Mouse (Mus musculus): ENCODE measurements around the gene Spink4. TPM values are rescaled to one million over a fixed set of nuclear protein-coding genes. Genes with fewer than 3 reads are reported as not detected.

Gene Spink4
- total and polyA plus RNA-seq, 2 experiments from 2014 or later, result not detected

GRCm38 (mm10) chr4:40970842-40971701 lies 51.2 kb downstream of the Spink4 start, which contains the start of gene Nfx1:
TSS of gene Nfx1 (plus strand) at chr4:40970906.
- WGBS, result under 1% methylated on average over 66 of the region's 85 CpGs

DNA sequence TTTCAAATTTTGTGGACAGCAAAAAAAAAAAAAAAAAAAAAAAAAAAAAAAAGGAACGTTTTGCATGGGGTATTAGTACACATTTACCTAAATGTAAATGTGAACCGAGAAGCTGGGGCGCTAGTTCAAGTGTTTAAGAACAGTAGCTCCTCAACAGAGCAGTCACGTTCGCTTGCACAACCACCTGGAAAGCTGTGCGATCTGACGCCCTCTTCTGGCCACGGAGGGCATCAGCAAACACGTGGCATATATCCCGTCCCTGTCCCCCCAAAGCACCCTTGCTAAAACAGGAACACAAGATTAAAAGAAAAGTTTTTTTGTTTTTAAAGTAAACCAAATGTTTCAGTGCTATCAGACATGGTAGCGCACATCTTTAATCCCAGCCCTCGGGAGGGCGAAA lies 51.9 kb downstream of the Spink4 start:
- TF ChIP-seq CTCF (IDR thresholded peaks at IDR 0.05), result peak; percentile 76
- no peak overlapping the region for H3K27ac ChIP-seq (ENCODE audit: low read depth, low read length)
- WGBS, result 29% methylated on average over 13 of the region's 13 CpGs

More at GRCm38 (mm10) chr4:40970842-40971701, 51.2 kb downstream of the Spink4 start, which contains the start of gene Nfx1:
- Histone ChIP-seq H3K4me3 (ENCODE audit: low read depth, low read length) (peak within 1 kb of the TSS; percentile 73), H3K4me1 (ENCODE audit: insufficient read depth, low read length) (peaks cover 9% of the 10 kb centered on the region; the same call in 1 of the 2 replicates), H3K27ac (ENCODE audit: low read depth, low read length) (peak within 1 kb of the TSS; percentile 87), H3K9ac (replicated peaks; ENCODE audit: low read length, poor library complexity, severe bottlenecking) (peak within 1 kb of the TSS; percentile 80), H3K9me3 (ENCODE audit: low read length) (no peaks in the 10 kb centered on the region), H3K4me2 (ENCODE audit: low read depth, low read length, poor library complexity, severe bottlenecking) (peak within 1 kb of the TSS; percentile 75), H3K27me3 (ENCODE audit: insufficient read depth, low read length) (no peaks in the 10 kb centered on the region), H3K36me3 (ENCODE audit: insufficient read depth, low read length) (peaks cover 14% of the 10 kb centered on the region)
- DNase-seq (ENCODE audit: low spot score) (peak; percentile 98), ATAC-seq (ENCODE audit: low FRiP score) (peak; percentile 96)
- TF ChIP-seq CTCF (IDR thresholded peaks at IDR 0.05), result no peak

DNA sequence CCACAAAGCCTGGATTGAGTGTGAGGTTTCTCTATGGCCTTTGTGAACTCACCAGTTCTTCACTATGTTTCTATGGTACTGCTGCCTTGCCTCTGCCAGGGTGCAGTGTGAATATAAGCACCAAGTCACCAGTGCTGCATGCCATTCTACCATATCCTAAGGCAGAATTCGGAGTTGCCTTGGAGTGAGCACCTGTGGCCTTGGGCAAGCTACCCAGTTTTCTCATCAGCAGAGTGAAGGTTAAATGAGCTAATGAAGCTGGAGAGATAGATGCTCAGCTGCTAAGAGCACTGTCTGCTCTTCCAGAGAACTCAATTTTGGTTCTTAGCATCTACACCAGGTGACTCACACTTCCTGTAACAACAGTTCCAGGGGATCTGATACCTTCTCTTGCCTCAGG lies 54.2 kb downstream of the Spink4 start:
- no peak overlapping the region for H3K4me3 ChIP-seq (ENCODE audit: low read depth, low read length)
- H3K27ac ChIP-seq (ENCODE audit: low read depth, low read length), result no peak overlapping the region
- peaks cover 9% of the 10 kb centered on the region; the same call in 1 of the 2 replicates for H3K4me1 ChIP-seq (ENCODE audit: insufficient read depth, low read length)
- no peaks in the 10 kb centered on the region for H3K9me3 ChIP-seq (ENCODE audit: low read length)
- TF ChIP-seq CTCF (IDR thresholded peaks at IDR 0.05), result no peak
- no peak overlapping the region for H3K4me2 ChIP-seq (ENCODE audit: low read depth, low read length, poor library complexity, severe bottlenecking)
- H3K27me3 ChIP-seq (ENCODE audit: insufficient read depth, low read length), result no peaks in the 10 kb centered on the region
- H3K9ac ChIP-seq (replicated peaks; ENCODE audit: low read length, poor library complexity, severe bottlenecking), result no peak overlapping the region
- WGBS, result 97% methylated on average over 1 of the region's 1 CpGs
- ATAC-seq (ENCODE audit: low FRiP score) (no peak), DNase-seq (ENCODE audit: low spot score) (no peak)
- peaks cover 24% of the 10 kb centered on the region for H3K36me3 ChIP-seq (ENCODE audit: insufficient read depth, low read length)

More for the DNA sequence above, 51.9 kb downstream of the Spink4 start:
- H3K4me3 ChIP-seq (ENCODE audit: low read depth, low read length), result peak overlapping the region; percentile 73
- 0 out of 2 replicates have a peak overlapping the region, but pooled peaks have one; percentile 80 for H3K9ac ChIP-seq (replicated peaks; ENCODE audit: low read length, poor library complexity, severe bottlenecking)
- H3K36me3 ChIP-seq (ENCODE audit: insufficient read depth, low read length), result peaks cover 15% of the 10 kb centered on the region
- H3K27me3 ChIP-seq (ENCODE audit: insufficient read depth, low read length), result no peaks in the 10 kb centered on the region
- ATAC-seq (ENCODE audit: low FRiP score) (no peak), DNase-seq (ENCODE audit: low spot score) (peak; percentile 50)
- H3K4me1 ChIP-seq (ENCODE audit: insufficient read depth, low read length), result peaks cover 9% of the 10 kb centered on the region; the same call in 1 of the 2 replicates
- H3K4me2 ChIP-seq (ENCODE audit: low read depth, low read length, poor library complexity, severe bottlenecking), result peak overlapping the region; percentile 75
- H3K9me3 ChIP-seq (ENCODE audit: low read length), result no peaks in the 10 kb centered on the region

GRCm38 (mm10) chr4:40975678-40976077 lies 55.8 kb downstream of the Spink4 start:
- no peak overlapping the region for H3K4me2 ChIP-seq (ENCODE audit: low read depth, low read length, poor library complexity, severe bottlenecking)
- no peak overlapping the region for H3K9ac ChIP-seq (replicated peaks; ENCODE audit: low read length, poor library complexity, severe bottlenecking)
- H3K36me3 ChIP-seq (ENCODE audit: insufficient read depth, low read length), result peaks cover 35% of the 10 kb centered on the region
- H3K27ac ChIP-seq (ENCODE audit: low read depth, low read length), result no peak overlapping the region
- DNase-seq (ENCODE audit: low spot score), result no peak
- H3K4me1 ChIP-seq (ENCODE audit: insufficient read depth, low read length), result peaks cover 9% of the 10 kb centered on the region; the same call in 1 of the 2 replicates
- 93% methylated on average over 3 of the region's 3 CpGs for WGBS
- H3K4me3 ChIP-seq (ENCODE audit: low read depth, low read length), result no peak overlapping the region
- ATAC-seq (ENCODE audit: low FRiP score), result no peak
- TF ChIP-seq CTCF (IDR thresholded peaks at IDR 0.05), result no peak
- no peaks in the 10 kb centered on the region for H3K9me3 ChIP-seq (ENCODE audit: low read length)
- no peaks in the 10 kb centered on the region for H3K27me3 ChIP-seq (ENCODE audit: insufficient read depth, low read length)

GRCm38 (mm10) chr4:40976651-40977050 lies 56.8 kb downstream of the Spink4 start:
- TF ChIP-seq CTCF (IDR thresholded peaks at IDR 0.05), result no peak
- ATAC-seq (ENCODE audit: low FRiP score), result no peak
- H3K27ac ChIP-seq (ENCODE audit: low read depth, low read length), result no peak overlapping the region
- H3K9me3 ChIP-seq (ENCODE audit: low read length), result no peaks in the 10 kb centered on the region
- peaks cover 9% of the 10 kb centered on the region; the same call in 1 of the 2 replicates for H3K4me1 ChIP-seq (ENCODE audit: insufficient read depth, low read length)
- H3K27me3 ChIP-seq (ENCODE audit: insufficient read depth, low read length), result no peaks in the 10 kb centered on the region
- no peak overlapping the region for H3K4me3 ChIP-seq (ENCODE audit: low read depth, low read length)
- H3K9ac ChIP-seq (replicated peaks; ENCODE audit: low read length, poor library complexity, severe bottlenecking), result no peak overlapping the region
- H3K36me3 ChIP-seq (ENCODE audit: insufficient read depth, low read length), result peaks cover 35% of the 10 kb centered on the region
- 96% methylated on average over 10 of the region's 10 CpGs for WGBS
- DNase-seq (ENCODE audit: low spot score), result no peak
- H3K4me2 ChIP-seq (ENCODE audit: low read depth, low read length, poor library complexity, severe bottlenecking), result no peak overlapping the region

GRCm38 (mm10) chr4:40979430-40979829 lies 59.6 kb downstream of the Spink4 start:
- 98% methylated on average over 1 of the region's 1 CpGs for WGBS
- ATAC-seq (ENCODE audit: low FRiP score), result no peak
- peaks cover 37% of the 10 kb centered on the region for H3K36me3 ChIP-seq (ENCODE audit: insufficient read depth, low read length)

More at GRCm38 (mm10) chr4:40979430-40979829, 59.6 kb downstream of the Spink4 start:
- DNase-seq (ENCODE audit: low spot score), result no peak
- H3K4me3 ChIP-seq (ENCODE audit: low read depth, low read length), result no peak overlapping the region
- H3K9ac ChIP-seq (replicated peaks; ENCODE audit: low read length, poor library complexity, severe bottlenecking), result no peak overlapping the region
- no peaks in the 10 kb centered on the region for H3K27me3 ChIP-seq (ENCODE audit: insufficient read depth, low read length)
- H3K27ac ChIP-seq (ENCODE audit: low read depth, low read length), result no peak overlapping the region
- no peaks in the 10 kb centered on the region for H3K4me1 ChIP-seq (ENCODE audit: insufficient read depth, low read length)
- no peak for TF ChIP-seq CTCF (IDR thresholded peaks at IDR 0.05)
- no peak overlapping the region for H3K4me2 ChIP-seq (ENCODE audit: low read depth, low read length, poor library complexity, severe bottlenecking)
- H3K9me3 ChIP-seq (ENCODE audit: low read length), result no peaks in the 10 kb centered on the region

Other genes with a start within 250 kb of the Spink4 start
- gene Aptx, start 216.9 kb upstream of the Spink4 start, total RNA-seq (2014; rRNA removed), result 17.3 and 18.4 TPM in 2 replicates
- 31.3 and 34.6 TPM in 2 replicates for gene Aptx, start 216.9 kb upstream of the Spink4 start, polyA plus RNA-seq (2015; fragmentation: Nextera tagmentation; extraction: Ambion mirVana)
- gene Dnaja1, start 197.9 kb upstream of the Spink4 start, total RNA-seq (2014; rRNA removed), result 104 and 140 TPM in 2 replicates
- 585 and 650 TPM in 2 replicates for gene Dnaja1, start 197.9 kb upstream of the Spink4 start, polyA plus RNA-seq (2015; fragmentation: Nextera tagmentation; extraction: Ambion mirVana)
- gene Smu1, start 162.1 kb upstream of the Spink4 start, total RNA-seq (2014; rRNA removed), result 61.3 and 69.1 TPM in 2 replicates
- 94.4 and 97.6 TPM in 2 replicates for gene Smu1, start 162.1 kb upstream of the Spink4 start, polyA plus RNA-seq (2015; fragmentation: Nextera tagmentation; extraction: Ambion mirVana)
- gene B4galt1, start 66.0 kb upstream of the Spink4 start, total RNA-seq (2014; rRNA removed), result 10.0 and 11.0 TPM in 2 replicates
- gene B4galt1, start 66.0 kb upstream of the Spink4 start, polyA plus RNA-seq (2015; fragmentation: Nextera tagmentation; extraction: Ambion mirVana), result 5.7 and 5.8 TPM in 2 replicates
- 92.3 and 114 TPM in 2 replicates for gene Bag1, start 28.2 kb downstream of the Spink4 start, total RNA-seq (2014; rRNA removed)
- 163 and 170 TPM in 2 replicates for gene Bag1, start 28.2 kb downstream of the Spink4 start, polyA plus RNA-seq (2015; fragmentation: Nextera tagmentation; extraction: Ambion mirVana)
- 65.2 and 66.9 TPM in 2 replicates for gene Chmp5, start 28.4 kb downstream of the Spink4 start, total RNA-seq (2014; rRNA removed)
- gene Chmp5, start 28.4 kb downstream of the Spink4 start, polyA plus RNA-seq (2015; fragmentation: Nextera tagmentation; extraction: Ambion mirVana), result 131 and 137 TPM in 2 replicates
- gene Nfx1, start 50.9 kb downstream of the Spink4 start, total RNA-seq (2014; rRNA removed), result 63.1 and 74.4 TPM in 2 replicates
- 70.6 and 76.3 TPM in 2 replicates for gene Nfx1, start 50.9 kb downstream of the Spink4 start, polyA plus RNA-seq (2015; fragmentation: Nextera tagmentation; extraction: Ambion mirVana)
- not detected in 2 replicates for gene Aqp7, start 128.1 kb downstream of the Spink4 start, total RNA-seq (2014; rRNA removed)
- gene Aqp7, start 128.1 kb downstream of the Spink4 start, polyA plus RNA-seq (2015; fragmentation: Nextera tagmentation; extraction: Ambion mirVana), result not detected in 2 replicates
- gene Aqp3, start 178.1 kb downstream of the Spink4 start, total RNA-seq (2014; rRNA removed), result 1.1 TPM in 1 of 2 replicates, not detected in the other
- gene Aqp3, start 178.1 kb downstream of the Spink4 start, polyA plus RNA-seq (2015; fragmentation: Nextera tagmentation; extraction: Ambion mirVana), result 0.25 and 0.47 TPM in 2 replicates
- 67.9 and 70.8 TPM in 2 replicates for gene Nol6, start 204.4 kb downstream of the Spink4 start, total RNA-seq (2014; rRNA removed)
- 39.9 and 40.1 TPM in 2 replicates for gene Nol6, start 204.4 kb downstream of the Spink4 start, polyA plus RNA-seq (2015; fragmentation: Nextera tagmentation; extraction: Ambion mirVana)
- 49.9 TPM in 2 replicates for gene Ube2r2, start 215.7 kb downstream of the Spink4 start, total RNA-seq (2014; rRNA removed)
- gene Ube2r2, start 215.7 kb downstream of the Spink4 start, polyA plus RNA-seq (2015; fragmentation: Nextera tagmentation; extraction: Ambion mirVana), result 41.0 and 50.4 TPM in 2 replicates